Mouse (Mus musculus) c-Kit-negative CD71-positive TER-119-positive erythroid progenitor cells, embryonic 14.5 days (primary cell): ENCODE data around the gene Gm19684.
"Not testable (repeated sequence)": the region's sequence is repeated elsewhere in the genome, so short reads cannot be mapped to it uniquely, and the experiment has no call there.

Source experiments
- DNase-seq: peaks from one replicate; pipeline ENCODE4 v3.0.0-alpha.2; 2013; ENCODE audit warnings: low read depth, low spot score

Gm19684 gene

GRCm38 (mm10) chr17:36121352-36122020 is at the start of gene Gm19684:
TSS of gene Gm19684 (plus strand) at chr17:36121678.
- DNase-seq, result not testable (repeated sequence)

- not testable (repeated sequence) for DNase-seq
Observed at GRCm38 (mm10) chr17:36081901-36082300, 39.6 kb upstream of the Gm19684 start.

GRCm38 (mm10) chr17:36082519-36083232 is 38.8 kb upstream of the Gm19684 start:
- not testable (repeated sequence) for DNase-seq

GRCm38 (mm10) chr17:36083266-36083869 is 38.1 kb upstream of the Gm19684 start:
- DNase-seq, result no peak

GRCm38 (mm10) chr17:36083870-36084451 is 37.5 kb upstream of the Gm19684 start:
- no peak for DNase-seq

- DNase-seq, result not testable (repeated sequence)
Observed at GRCm38 (mm10) chr17:36085976-36086375, 35.5 kb upstream of the Gm19684 start.

GRCm38 (mm10) chr17:36091933-36092332 is 29.5 kb upstream of the Gm19684 start:
- not testable (repeated sequence) for DNase-seq

- not testable (repeated sequence) for DNase-seq
Observed at GRCm38 (mm10) chr17:36092520-36092919, 29.0 kb upstream of the Gm19684 start.

- DNase-seq, result no peak
Observed at GRCm38 (mm10) chr17:36093936-36094335, 27.5 kb upstream of the Gm19684 start.

- DNase-seq, result not testable (repeated sequence)
Observed at GRCm38 (mm10) chr17:36099603-36100002, 21.9 kb upstream of the Gm19684 start.

- DNase-seq, result not testable (repeated sequence)
Observed at GRCm38 (mm10) chr17:36102091-36102490, 19.4 kb upstream of the Gm19684 start.

- DNase-seq, result not testable (repeated sequence)
Observed at GRCm38 (mm10) chr17:36110129-36110528, 11.3 kb upstream of the Gm19684 start.

GRCm38 (mm10) chr17:36110641-36111509 is 10.6 kb upstream of the Gm19684 start:
- not testable (repeated sequence) for DNase-seq

GRCm38 (mm10) chr17:36111510-36111868 is 10.0 kb upstream of the Gm19684 start:
- DNase-seq, result not testable (repeated sequence)

GRCm38 (mm10) chr17:36113979-36114593 is 7.4 kb upstream of the Gm19684 start:
- peak; percentile 29 for DNase-seq

GRCm38 (mm10) chr17:36116545-36116944 is 4.9 kb upstream of the Gm19684 start:
- DNase-seq, result not testable (repeated sequence)

- DNase-seq, result not testable (repeated sequence)
Observed at GRCm38 (mm10) chr17:36120839-36121238, 639 bp upstream of the Gm19684 start.

GRCm38 (mm10) chr17:36124111-36124510 is 2.6 kb downstream of the Gm19684 start:
- not testable (repeated sequence) for DNase-seq

GRCm38 (mm10) chr17:36128525-36128924 is 7.0 kb downstream of the Gm19684 start:
- DNase-seq, result not testable (repeated sequence)

- DNase-seq, result not testable (repeated sequence)
Observed at GRCm38 (mm10) chr17:36128968-36129817, 7.7 kb downstream of the Gm19684 start, which contains the start of gene Gm7030. TSS of gene Gm7030 (minus strand) at chr17:36129425.
